Mouse (Mus musculus) hindbrain, embryonic 15.5 days (tissue): ENCODE measurements around the gene Rhoj. TPM values are rescaled to one million over a fixed set of nuclear protein-coding genes. Genes with fewer than 3 reads are reported as not detected.
"Not testable (repeated sequence)": the region's sequence is repeated elsewhere in the genome, so short reads cannot be mapped to it uniquely, and the experiment has no call there.

Experiments used
- ATAC-seq: fragments of 200-750 bp; cut with Nextera tagmentation; 2 replicates; pipeline ENCODE4 v1.8.0; 2017; ENCODE audit warnings: low read depth, moderate number of reproducible peaks, moderate TSS enrichment; ENCODE audit not compliant: low FRiP score
- H3K27ac ChIP-seq: fragments of 300-500 bp; sonication (generic); replicated peaks from 2 replicates; pipeline ENCODE4 v1.5.1; 2015; ENCODE audit warnings: mild to moderate bottlenecking, inconsistent platforms
- H3K27me3 ChIP-seq: fragments of 300-500 bp; sonication (generic); 2 replicates; pipeline ENCODE4 v1.6.1; 2015; ENCODE audit warnings: control low read depth, inconsistent platforms
- H3K36me3 ChIP-seq: fragments of 300-500 bp; sonication (generic); 2 replicates; pipeline ENCODE4 v1.6.1; 2015; ENCODE audit warnings: control low read depth, inconsistent platforms
- H3K4me1 ChIP-seq: fragments of 300-500 bp; sonication (generic); replicated peaks from 2 replicates; pipeline ENCODE4 v1.6.1; 2015; ENCODE audit warnings: control low read depth, inconsistent platforms
- H3K4me2 ChIP-seq: fragments of 300-500 bp; sonication (generic); 2 replicates; pipeline ENCODE4 v1.6.1; 2015; ENCODE audit warnings: moderate library complexity, mild to moderate bottlenecking, inconsistent platforms
- H3K4me3 ChIP-seq: fragments of 300-500 bp; sonication (generic); 2 replicates; pipeline ENCODE4 v1.5.1; 2015; ENCODE audit warnings: mild to moderate bottlenecking, inconsistent platforms
- H3K9ac ChIP-seq: fragments of 300-500 bp; sonication (generic); 2 replicates; pipeline ENCODE4 v1.6.1; 2015; ENCODE audit warnings: inconsistent platforms
- H3K9me3 ChIP-seq: fragments of 300-500 bp; sonication (generic); 2 replicates; pipeline ENCODE4 v1.6.1; 2016; ENCODE audit warnings: control low read depth, inconsistent platforms
- WGBS: fragments of 180-500 bp; shearing (Covaris S2); methylation state at CpG from one replicate; pipeline ENCODE4 v1.1.7; 2015; 5-methylcytosine and 5-hydroxymethylcytosine counted together
- polyA plus RNA-seq: library from polyadenylated mRNA; unstranded; fragments of >200 nt; fragmentation: Nextera tagmentation; extraction: Ambion mirVana; gene quantifications from 2 replicates; pipeline ENCODE4 v1.2.1, GENCODE M21; 2015

Gene Rhoj
- polyA plus RNA-seq, 1 experiment from 2014 or later: 22.8 TPM

DNA sequence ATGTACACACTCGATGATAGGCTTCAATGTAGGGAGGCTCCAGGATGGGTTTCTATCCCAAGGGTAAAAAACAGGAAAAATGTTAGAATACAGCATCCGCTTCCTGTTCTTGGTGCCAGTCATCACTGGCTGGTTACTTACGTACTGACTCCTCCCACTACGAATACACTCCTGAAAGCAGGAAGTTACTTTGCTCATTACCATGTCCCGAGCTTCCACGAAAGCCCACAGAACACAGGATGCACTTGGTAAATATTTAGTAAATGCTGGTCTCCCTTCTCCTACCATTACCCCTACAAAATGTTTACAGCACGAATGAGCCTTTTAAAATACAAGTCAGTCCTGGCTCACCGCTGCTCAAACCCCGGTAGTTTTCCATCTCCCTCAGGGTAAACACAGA is 104.8 kb downstream of the Rhoj start:
- no peak for ATAC-seq
- H3K4me1 ChIP-seq: no peaks in the 10 kb centered on the region
- H3K9ac ChIP-seq: no peak overlapping the region
- H3K4me3 ChIP-seq: no peak overlapping the region
- H3K4me2 ChIP-seq: no peak overlapping the region
- no peak overlapping the region for H3K27ac ChIP-seq
- H3K27me3 ChIP-seq: no peaks in the 10 kb centered on the region
- H3K9me3 ChIP-seq: no peaks in the 10 kb centered on the region
- 86% methylated on average over 9 of the region's 9 CpGs for WGBS
- H3K36me3 ChIP-seq: no peaks in the 10 kb centered on the region

DNA sequence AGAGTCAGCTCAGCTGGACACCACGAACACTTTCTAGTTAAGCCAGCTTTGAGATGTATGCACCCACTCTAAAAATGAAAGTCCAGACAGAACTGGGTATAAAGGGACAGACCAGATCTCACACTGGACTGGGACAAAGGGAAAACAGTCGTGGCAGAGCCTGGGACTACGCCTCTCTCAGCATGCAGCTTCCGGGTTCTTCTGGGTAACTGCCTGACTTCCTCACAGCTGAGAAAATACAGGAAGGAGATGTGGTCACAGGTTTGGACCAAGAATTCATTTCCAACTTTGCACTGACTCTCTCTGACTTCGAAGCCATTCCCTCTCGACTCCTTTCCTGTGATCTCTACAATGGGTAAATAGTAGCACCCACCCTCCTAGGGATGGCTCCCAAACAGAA is 106.9 kb downstream of the Rhoj start:
- ATAC-seq: no peak
- 81% methylated on average over 6 of the region's 6 CpGs for WGBS

DNA sequence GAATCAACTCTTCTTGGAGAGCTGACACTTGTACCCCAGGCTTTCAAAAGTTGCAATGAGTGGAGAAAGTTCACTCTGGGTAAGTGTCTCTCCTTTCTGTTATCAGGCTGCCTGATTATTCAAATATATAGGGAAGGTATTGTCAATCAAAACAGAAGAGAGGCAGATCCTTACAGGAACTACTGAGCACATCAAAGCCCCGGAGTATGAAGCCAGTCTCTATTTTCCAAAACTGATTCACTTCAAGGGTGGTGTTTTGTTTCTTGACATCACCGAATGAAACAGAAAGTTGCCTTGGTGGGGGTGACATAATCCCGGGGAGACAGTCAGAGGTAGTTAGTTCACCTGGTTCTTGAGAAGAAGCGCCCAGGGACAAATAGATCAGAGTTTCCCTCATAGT is 108.6 kb downstream of the Rhoj start, which contains the start of gene Gphb5:
Gphb5 (minus strand) TSS at position 101 of the 400 bp plus-strand sequence.
- Histone ChIP-seq H3K27me3 (no peaks in the 10 kb centered on the region), H3K4me1 (no peaks in the 10 kb centered on the region), H3K27ac (no peak within 1 kb of the TSS), H3K9ac (no peak within 1 kb of the TSS), H3K36me3 (no peaks in the 10 kb centered on the region), H3K9me3 (no peaks in the 10 kb centered on the region), H3K4me3 (no peak within 1 kb of the TSS), H3K4me2 (no peak within 1 kb of the TSS)
- no peak for ATAC-seq
- WGBS: 88% methylated on average over 4 of the region's 4 CpGs

More for the DNA sequence above, 106.9 kb downstream of the Rhoj start:
- no peaks in the 10 kb centered on the region for H3K36me3 ChIP-seq
- H3K4me2 ChIP-seq: no peak overlapping the region
- no peaks in the 10 kb centered on the region for H3K9me3 ChIP-seq
- H3K4me3 ChIP-seq: no peak overlapping the region
- no peaks in the 10 kb centered on the region for H3K4me1 ChIP-seq
- no peak overlapping the region for H3K27ac ChIP-seq
- H3K27me3 ChIP-seq: no peaks in the 10 kb centered on the region
- H3K9ac ChIP-seq: no peak overlapping the region

DNA sequence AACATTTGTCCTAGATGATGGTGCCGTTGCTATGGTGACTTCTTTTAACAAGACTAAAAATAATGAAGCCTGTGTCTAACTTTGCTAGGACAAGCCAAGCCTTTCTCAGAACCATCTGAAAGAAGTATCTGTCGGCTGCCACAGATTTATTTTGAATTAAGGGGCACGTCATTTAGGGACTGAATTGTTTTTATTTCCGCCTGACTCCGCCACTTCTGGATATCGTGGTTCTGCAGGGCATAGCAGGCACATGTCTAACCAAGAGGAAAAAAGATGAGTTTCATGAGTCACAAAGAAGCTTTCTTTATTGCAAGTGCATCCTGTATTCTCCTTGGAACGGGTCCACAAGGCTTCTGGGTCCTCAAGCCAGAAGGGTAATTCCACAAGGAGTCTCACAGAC is 116.2 kb downstream of the Rhoj start:
- Histone ChIP-seq H3K9me3 (no peaks in the 10 kb centered on the region), H3K36me3 (no peaks in the 10 kb centered on the region), H3K9ac (no peak overlapping the region), H3K4me1 (peaks cover 6% of the 10 kb centered on the region; the same call in 1 of the 2 replicates), H3K27me3 (no peaks in the 10 kb centered on the region), H3K4me2 (no peak overlapping the region), H3K27ac (no peak overlapping the region), H3K4me3 (no peak overlapping the region)
- no peak; the same call in 1 of the 2 replicates for ATAC-seq
- 56% methylated on average over 7 of the region's 7 CpGs for WGBS

DNA sequence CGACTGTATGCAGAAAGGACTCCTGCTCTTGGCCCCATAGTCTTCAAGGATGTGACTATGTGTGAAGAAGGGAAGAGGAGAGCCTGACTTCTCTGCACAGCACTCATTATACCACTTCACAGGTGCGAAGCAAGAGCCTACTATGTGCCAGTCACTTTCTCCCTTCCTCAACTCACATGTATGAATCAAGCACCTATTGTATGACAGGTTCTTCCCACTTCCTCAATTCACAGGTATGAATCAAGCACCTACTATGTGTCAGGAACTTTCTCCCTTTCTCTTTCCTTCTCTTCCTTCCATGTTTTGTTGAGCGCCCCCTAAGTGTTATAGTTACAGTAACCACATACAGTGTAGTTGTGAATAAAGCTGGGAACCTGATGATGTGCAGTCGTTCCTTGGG is 116.7 kb downstream of the Rhoj start:
- peaks cover 6% of the 10 kb centered on the region; the same call in 1 of the 2 replicates for H3K4me1 ChIP-seq
- WGBS: 88% methylated on average over 4 of the region's 4 CpGs
- H3K4me3 ChIP-seq: no peak overlapping the region

DNA sequence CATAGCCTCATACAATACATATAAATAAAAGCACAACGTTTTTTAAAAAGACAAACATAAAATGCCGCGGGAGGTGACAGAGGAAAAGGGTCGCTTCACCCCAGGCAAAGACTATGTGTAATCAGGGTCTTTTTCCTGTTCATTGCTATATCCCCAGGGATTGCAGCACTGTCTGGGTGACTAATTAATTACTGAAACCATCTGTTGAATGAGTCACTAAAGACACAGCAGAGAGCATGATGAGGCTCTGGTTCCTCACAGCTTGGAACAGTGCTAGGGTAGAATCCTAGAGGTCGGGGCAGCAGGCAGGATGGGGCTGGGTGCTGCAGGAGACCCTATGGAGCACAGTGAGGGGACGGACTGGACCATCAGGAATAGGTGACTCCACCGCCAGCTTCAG is 117.8 kb downstream of the Rhoj start:
- no peaks in the 10 kb centered on the region for H3K9me3 ChIP-seq
- no peak for ATAC-seq
- H3K27me3 ChIP-seq: no peaks in the 10 kb centered on the region
- no peak overlapping the region for H3K9ac ChIP-seq
- H3K4me1 ChIP-seq: peaks cover 6% of the 10 kb centered on the region; the same call in 1 of the 2 replicates
- H3K4me2 ChIP-seq: no peak overlapping the region
- 86% methylated on average over 7 of the region's 7 CpGs for WGBS
- H3K36me3 ChIP-seq: no peaks in the 10 kb centered on the region
- H3K4me3 ChIP-seq: no peak overlapping the region
- no peak overlapping the region for H3K27ac ChIP-seq

More for the DNA sequence above, 116.7 kb downstream of the Rhoj start:
- H3K9me3 ChIP-seq: no peaks in the 10 kb centered on the region
- H3K27me3 ChIP-seq: no peaks in the 10 kb centered on the region
- H3K4me2 ChIP-seq: no peak overlapping the region
- no peak overlapping the region for H3K9ac ChIP-seq
- no peak overlapping the region for H3K27ac ChIP-seq
- ATAC-seq: no peak
- no peaks in the 10 kb centered on the region for H3K36me3 ChIP-seq

DNA sequence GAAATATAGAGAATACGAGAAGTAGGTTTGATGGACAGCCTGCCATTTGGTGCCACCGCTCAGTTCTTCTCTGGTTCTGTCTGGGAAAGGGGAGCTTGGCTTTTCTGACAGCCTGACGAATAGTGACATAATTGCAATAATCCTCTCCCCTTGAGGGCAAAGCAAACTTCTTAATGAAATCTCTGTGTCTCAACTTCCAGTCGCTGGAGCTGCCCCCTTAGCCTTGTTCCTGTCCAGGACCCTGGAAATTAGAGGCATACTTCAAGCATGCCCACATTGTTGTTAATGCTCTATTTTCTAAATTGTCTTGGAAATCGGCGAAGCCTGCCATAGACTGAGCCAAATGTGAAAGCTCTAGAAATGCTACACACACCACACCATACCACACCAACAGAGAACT is 120.6 kb downstream of the Rhoj start:
- no peaks in the 10 kb centered on the region for H3K36me3 ChIP-seq
- WGBS: 84% methylated on average over 6 of the region's 6 CpGs
- peaks cover 5% of the 10 kb centered on the region; the same call in 1 of the 2 replicates for H3K4me1 ChIP-seq
- H3K27ac ChIP-seq: no peak overlapping the region
- no peak overlapping the region for H3K9ac ChIP-seq
- H3K4me3 ChIP-seq: no peak overlapping the region
- no peaks in the 10 kb centered on the region for H3K9me3 ChIP-seq
- H3K27me3 ChIP-seq: no peaks in the 10 kb centered on the region
- ATAC-seq: no peak
- H3K4me2 ChIP-seq: no peak overlapping the region

DNA sequence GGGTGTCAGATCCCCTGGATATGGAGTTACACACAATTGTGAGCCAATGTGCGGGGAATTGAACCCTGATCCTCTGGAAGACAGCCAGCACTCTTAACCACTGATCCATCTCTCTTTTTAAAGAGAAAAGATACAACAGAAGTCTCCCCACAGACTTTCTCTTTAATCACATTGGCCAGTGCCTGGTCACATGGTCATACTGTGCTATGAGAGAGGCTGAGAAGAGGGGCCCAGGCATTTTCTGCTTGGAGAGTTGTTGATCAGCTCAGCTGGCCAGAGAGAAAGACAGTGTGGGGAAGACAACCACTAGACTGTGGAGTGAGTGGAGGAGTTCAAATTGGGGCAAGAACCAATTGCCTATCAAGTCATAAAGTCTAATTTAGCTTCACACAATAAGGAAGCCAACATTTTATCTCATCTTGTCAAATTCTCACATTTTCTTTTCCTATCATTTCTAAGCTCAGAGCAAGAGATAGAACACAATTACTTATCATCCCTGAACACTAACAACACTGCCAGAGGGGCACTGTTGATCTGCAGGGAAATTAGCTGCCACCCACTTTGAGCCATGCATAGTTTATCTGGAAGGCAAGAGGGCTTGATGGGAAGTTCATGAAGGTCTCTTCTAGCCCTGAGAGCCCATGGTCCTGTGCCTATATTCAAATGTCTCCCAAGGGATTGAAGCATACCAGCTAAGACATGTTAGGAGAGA is 121.7 kb downstream of the Rhoj start:
- 89% methylated on average over 1 of the region's 1 CpGs for WGBS
- H3K9me3 ChIP-seq: no peaks in the 10 kb centered on the region
- no peaks in the 10 kb centered on the region for H3K27me3 ChIP-seq
- H3K4me1 ChIP-seq: no peaks in the 10 kb centered on the region
- ATAC-seq: no peak
- H3K27ac ChIP-seq: no peak overlapping the region
- no peak overlapping the region for H3K4me3 ChIP-seq
- H3K4me2 ChIP-seq: no peak overlapping the region
- H3K36me3 ChIP-seq: no peaks in the 10 kb centered on the region
- no peak overlapping the region for H3K9ac ChIP-seq

DNA sequence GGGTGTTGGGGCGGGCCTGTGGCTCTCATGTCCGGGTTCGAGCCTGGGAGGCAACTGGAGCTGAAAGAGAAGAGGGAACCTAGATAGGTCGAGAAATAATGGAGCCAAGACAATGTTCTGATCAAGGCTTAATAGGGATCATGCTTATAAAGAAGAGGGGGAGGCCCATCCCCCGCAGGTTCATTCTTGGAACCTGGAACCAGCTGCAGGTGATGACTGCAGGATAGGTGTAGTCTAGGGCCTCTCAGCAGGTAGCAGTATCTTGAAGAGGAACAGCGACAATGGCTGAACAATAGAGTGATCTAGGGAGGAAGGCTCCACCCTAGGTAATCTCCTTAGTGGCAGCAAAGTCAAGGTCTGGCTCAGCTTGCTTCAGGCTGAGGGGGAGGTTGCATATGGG is 124.3 kb downstream of the Rhoj start:
- not testable (repeated sequence) for H3K4me1 ChIP-seq, ATAC-seq, H3K4me3 ChIP-seq, H3K27me3 ChIP-seq, H3K36me3 ChIP-seq, H3K27ac ChIP-seq, H3K9ac ChIP-seq, H3K9me3 ChIP-seq, H3K4me2 ChIP-seq
- 84% methylated on average over 6 of the region's 6 CpGs for WGBS

DNA sequence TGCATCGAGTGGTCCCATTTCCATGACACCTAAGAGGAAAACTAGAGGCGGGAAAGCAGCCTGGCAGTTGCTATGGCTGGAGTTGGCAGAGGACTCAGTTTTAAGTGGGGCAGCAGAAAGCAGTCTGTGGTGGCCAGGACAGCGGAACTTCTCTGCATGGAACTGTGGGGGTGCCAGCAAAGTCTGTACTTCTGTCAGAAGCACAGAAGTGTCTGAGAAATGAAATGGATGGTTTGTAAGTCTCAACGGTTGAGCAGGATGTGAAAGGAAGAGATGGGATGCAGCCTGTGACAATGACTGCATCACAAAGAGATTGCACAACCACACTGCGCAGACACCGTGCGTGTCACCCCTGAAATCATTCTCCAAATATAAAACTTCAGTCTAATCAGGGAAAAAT is 138.1 kb downstream of the Rhoj start:
- no peak for ATAC-seq
- Histone ChIP-seq H3K9me3 (no peaks in the 10 kb centered on the region), H3K9ac (no peak overlapping the region), H3K36me3 (peaks cover 12% of the 10 kb centered on the region), H3K27ac (no peak overlapping the region), H3K4me3 (no peak overlapping the region), H3K27me3 (no peaks in the 10 kb centered on the region), H3K4me1 (no peaks in the 10 kb centered on the region), H3K4me2 (no peak overlapping the region)
- WGBS: 91% methylated on average over 7 of the region's 7 CpGs

DNA sequence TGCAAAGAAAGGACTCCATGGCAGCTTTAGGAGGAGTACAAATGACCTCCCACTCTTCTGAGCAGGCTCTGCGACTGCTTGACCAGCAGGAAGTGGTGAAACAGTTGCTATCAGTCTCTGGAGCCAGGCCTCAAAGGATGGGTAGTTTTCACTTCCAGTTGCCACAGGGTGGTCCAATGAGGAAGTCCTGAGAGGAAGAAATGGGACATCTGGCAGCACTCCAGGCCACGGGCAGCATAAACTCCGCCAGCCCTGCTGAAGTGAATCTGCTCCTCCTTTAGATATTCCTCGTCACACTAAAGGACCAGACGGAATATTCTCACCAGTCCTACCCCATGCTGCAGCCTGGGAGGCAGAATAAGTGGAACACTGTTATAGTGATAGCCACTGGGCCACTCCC is 140.8 kb downstream of the Rhoj start:
- H3K27ac ChIP-seq: no peak overlapping the region
- no peaks in the 10 kb centered on the region for H3K9me3 ChIP-seq
- no peak for ATAC-seq
- H3K4me1 ChIP-seq: no peaks in the 10 kb centered on the region
- H3K9ac ChIP-seq: no peak overlapping the region
- no peak overlapping the region for H3K4me3 ChIP-seq
- peaks cover 30% of the 10 kb centered on the region for H3K36me3 ChIP-seq
- no peak overlapping the region for H3K4me2 ChIP-seq
- WGBS: 77% methylated on average over 5 of the region's 5 CpGs
- no peaks in the 10 kb centered on the region for H3K27me3 ChIP-seq

DNA sequence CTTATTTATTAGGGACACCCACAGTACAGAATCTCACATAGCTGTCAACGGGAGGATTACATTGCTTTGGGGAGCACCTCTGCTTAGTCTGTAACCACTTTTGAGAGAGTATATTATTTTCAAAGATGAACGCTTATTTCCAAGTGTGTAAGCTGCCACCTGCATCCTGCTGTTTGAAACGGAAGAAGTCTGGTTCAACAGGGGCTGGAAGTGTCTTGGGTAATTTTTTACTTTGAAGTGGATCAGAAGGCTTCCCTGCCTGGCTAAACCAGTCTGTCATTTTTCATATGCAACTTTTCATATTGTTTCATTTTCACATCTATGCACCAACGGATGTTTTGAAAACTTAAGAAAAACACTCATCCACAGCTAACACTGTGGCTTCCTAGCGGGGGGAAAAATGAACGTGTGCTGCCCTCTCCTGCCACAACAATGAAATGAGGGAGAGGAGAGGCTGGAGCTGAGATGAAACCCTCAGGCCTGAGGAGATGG is 141.4 kb downstream of the Rhoj start:
- Histone ChIP-seq H3K9me3 (no peaks in the 10 kb centered on the region), H3K4me2 (no peak overlapping the region), H3K27me3 (no peaks in the 10 kb centered on the region), H3K4me1 (no peaks in the 10 kb centered on the region), H3K9ac (no peak overlapping the region), H3K4me3 (no peak overlapping the region), H3K36me3 (peaks cover 30% of the 10 kb centered on the region), H3K27ac (no peak overlapping the region)
- ATAC-seq: no peak
- 62% methylated on average over 6 of the region's 6 CpGs for WGBS

DNA sequence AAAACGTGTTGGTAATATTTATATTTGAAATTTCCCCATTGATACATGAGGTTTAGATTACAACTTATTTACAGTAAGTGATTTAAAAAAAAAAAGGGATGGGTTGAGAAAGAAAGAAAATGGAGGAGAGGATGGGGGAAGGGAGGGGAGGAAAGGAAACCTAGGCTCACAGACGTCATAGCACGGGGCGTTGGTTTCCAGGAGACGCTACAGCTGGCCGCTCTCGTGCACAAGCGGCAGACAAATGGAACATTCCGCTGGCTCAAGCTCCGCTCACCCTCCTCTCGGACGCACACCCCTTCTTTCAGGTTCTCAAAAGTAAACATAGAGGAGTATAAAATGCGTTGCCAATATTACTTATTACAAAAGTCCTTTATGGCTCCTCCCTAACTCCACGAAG is 141.9 kb downstream of the Rhoj start:
- WGBS: 77% methylated on average over 14 of the region's 14 CpGs
- no peak overlapping the region for H3K9ac ChIP-seq
- no peak overlapping the region for H3K4me3 ChIP-seq
- H3K4me2 ChIP-seq: no peak overlapping the region
- no peaks in the 10 kb centered on the region for H3K27me3 ChIP-seq
- H3K36me3 ChIP-seq: peaks cover 33% of the 10 kb centered on the region
- no peak overlapping the region for H3K27ac ChIP-seq
- no peaks in the 10 kb centered on the region for H3K9me3 ChIP-seq
- no peak for ATAC-seq
- no peaks in the 10 kb centered on the region for H3K4me1 ChIP-seq
